Mouse (Mus musculus) liver (tissue): ENCODE results near the gene Pgpep1l.
A peak's percentile ranks its signal among the peaks of the same experiment; 100 is the strongest.
"Not testable (repeated sequence)": the region's sequence is repeated elsewhere in the genome, so short reads cannot be mapped to it uniquely, and the experiment has no call there.

Source experiments
- DNase-seq: peaks from one replicate; pipeline ENCODE4 v3.0.0-alpha.2; 2020; ENCODE audit warnings: mixed read lengths

Gene Pgpep1l

DNA sequence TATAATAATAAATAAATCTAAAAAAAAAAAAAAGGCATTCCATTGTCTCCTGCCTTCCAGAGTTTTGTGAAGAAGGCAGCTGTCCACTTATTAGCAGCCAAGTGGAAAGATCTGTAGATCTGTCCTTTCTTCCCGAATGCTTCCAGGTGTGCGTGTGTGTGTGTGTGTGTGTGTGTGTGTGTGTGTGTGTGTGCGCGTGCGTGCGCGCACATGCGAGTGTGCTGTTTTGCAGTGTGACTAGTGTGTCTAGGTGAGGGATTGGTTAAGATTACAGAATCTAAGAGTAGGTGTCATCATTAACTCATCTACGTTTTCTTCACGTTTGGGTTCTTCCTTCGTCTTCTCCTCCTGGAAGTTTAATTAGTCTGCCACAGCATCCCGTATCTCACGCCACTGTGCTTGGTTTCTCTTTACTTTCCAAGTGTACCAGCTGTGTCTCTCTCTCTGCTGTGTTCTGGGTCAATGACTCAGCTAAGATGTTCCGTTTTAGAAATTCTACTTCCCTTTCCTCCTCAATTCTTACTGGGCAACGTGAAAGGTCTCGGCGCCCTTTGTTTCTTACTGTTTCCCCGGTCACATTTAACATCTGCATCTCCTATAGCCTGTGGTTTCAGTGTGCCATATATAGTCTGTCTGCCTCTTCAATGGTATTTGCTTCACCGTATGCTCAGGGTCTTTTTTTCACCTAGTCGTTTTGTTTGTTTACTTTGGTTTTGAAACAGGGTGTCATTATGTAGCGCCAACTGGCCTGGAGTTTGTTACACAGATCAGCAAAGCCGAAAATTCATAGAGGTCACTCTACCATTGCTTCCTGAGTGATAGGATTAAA is 18.5 kb upstream of the Pgpep1l start:
- no peak for DNase-seq

DNA sequence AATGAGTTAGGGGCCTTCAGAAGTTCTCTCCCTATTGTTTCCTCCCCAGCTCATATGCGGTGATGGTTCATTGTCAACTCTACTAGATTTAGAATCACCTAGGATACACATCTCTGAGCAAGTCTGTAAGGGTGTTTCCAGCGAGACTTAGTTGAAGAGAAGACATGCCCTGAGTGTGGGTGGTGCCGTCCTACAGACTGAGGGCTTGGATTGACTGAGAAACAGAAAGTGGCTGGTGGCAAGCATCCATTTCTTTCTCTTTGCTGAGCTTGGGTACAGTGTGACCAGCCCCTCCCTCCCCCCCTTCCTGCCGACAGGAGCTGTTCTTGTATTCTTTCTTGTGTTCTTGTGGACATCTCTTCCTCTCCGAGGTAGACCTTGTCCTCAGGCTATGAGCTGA is 17.3 kb upstream of the Pgpep1l start:
- DNase-seq = no peak

DNA sequence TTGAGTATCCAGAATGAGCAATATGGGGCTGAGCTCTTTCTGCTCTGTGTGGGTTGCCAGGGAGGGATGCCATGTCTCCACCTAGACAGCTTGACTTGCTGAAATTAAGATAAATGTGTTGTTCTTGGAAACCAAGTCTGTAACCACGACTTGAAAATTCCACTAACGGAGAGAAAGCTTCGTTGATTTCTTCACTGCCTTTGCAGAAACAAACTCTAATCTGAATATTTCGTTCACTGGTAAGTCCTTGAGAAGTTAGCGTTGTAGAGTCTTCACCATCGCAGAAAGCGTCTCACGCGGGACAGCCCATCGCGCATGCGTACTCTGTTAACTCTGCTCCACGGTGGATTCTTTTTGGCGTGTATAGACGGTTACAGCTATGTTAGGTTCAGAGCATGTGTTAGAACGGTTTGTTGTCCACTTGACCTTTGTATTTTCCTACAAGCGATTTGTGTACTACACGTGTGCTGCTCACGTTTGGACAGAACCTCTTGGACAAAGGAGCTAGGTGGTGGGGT is 16.4 kb upstream of the Pgpep1l start:
- DNase-seq = no peak

DNA sequence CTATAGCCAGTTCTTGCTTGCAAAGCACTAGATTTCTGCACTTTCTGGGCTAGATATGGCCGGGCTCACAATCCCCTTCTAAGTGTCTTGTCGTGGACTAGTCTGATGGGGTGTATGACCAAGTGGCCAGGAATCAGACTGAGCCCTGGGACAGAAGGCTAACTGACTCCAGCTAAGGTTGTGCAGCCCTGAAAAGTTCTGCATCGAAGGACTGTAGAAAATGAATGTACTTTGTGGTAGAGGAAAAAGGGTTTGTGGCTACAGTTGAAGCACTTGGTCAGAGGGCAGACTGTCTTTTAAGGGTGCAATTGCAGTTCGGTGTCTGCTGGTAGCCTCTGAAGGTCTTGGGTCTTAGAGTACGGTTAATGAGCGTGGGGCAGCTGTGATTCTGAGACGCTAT is 15.4 kb upstream of the Pgpep1l start:
- no peak for DNase-seq

DNA sequence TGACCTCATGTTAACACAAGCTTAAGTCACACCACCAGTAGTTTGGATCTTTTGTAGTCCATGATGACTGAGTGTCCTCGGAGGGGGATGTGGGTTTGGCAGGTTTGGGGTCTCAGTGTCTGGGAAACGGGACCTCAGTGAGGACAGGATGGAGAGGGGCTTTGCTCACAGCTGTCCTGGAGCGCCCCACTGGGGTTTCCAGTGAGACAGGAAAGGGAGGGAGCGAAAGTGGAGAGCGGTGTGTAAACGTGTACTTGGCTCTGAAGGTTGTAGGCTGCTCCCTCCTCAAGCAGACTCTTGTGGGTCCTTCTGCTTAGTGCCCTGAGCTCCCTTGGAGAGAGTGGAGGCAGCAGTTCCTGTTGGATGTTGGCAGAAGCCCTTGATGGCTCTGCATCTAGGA is 14.9 kb upstream of the Pgpep1l start:
- no peak for DNase-seq

DNA sequence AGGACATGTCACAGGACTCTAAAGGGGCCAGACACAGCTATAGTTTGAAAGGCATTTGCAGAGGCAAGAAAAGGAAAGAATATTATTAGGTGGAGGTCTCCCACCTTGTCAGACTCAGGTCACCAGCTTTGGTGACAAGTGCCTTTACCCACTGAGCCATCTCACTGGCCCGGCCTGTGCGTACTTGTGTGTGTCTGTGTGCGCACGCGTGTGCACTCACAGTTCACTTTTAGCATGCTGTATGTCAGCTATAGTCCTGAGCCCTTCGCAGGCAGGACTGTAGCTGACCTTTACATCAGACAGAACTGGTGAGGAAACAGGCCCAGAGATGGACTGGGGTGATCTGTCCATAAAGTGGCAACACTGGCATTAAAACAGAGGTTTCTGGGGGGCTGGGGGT is 14.4 kb upstream of the Pgpep1l start:
- DNase-seq = no peak

DNA sequence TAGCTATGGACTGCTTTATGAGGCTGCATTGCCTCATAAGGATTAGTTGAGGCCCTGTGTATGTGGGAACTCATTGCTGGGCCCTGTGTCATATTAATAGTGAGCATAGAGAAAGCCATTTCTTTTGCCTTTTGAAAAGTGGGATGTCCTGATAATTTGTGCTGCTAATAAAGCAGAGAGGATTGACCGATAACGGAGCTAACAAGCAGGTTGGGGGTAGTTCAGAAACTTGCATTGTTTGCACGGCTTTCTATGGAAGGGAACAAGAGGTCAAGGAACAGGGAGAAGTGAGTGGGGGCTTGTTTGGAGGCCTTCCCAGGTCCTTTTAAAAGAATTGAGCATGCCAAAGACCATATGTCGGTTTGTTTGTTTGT is 13.9 kb upstream of the Pgpep1l start:
- DNase-seq = no peak

DNA sequence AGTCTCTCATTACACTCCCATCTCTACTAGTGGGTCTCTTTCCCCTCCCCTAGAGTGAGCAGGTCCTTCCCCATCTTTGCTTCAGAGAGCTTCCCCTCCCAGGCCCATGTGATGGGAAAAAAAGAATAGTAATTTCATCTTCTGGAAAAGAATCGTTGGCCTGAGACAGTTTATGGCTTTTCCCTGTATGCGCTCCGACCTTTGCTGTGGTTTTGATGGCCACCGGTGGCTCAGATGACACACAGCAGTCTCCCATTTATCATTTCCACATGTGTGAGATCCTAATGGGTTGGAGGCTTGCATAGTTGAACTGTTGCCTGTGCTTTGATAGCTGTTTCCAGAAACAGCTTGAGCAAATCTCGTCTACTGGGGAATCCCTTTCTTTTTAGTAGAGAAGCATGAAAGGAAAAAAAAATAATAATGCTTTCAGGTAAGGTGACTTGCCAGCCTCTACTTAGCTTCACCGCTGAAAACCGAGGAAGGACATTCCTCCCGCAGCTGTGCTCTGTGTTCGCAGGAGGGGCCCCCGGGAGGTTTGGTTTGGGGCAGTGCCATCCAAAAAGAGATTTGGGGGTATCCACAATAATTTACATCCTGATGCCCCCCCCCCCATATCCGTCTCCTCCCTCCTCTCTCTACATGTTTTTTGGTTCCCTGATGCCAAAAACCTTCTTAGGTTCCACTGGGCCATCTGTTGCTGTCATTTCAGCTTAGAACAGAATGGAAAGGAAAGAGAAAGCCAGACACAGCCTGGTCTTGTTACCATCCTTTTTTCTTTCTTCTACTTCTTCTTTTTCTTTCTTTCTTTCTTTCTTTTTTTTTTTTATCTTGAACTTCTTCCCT is 13.2 kb upstream of the Pgpep1l start:
- no peak for DNase-seq

DNA sequence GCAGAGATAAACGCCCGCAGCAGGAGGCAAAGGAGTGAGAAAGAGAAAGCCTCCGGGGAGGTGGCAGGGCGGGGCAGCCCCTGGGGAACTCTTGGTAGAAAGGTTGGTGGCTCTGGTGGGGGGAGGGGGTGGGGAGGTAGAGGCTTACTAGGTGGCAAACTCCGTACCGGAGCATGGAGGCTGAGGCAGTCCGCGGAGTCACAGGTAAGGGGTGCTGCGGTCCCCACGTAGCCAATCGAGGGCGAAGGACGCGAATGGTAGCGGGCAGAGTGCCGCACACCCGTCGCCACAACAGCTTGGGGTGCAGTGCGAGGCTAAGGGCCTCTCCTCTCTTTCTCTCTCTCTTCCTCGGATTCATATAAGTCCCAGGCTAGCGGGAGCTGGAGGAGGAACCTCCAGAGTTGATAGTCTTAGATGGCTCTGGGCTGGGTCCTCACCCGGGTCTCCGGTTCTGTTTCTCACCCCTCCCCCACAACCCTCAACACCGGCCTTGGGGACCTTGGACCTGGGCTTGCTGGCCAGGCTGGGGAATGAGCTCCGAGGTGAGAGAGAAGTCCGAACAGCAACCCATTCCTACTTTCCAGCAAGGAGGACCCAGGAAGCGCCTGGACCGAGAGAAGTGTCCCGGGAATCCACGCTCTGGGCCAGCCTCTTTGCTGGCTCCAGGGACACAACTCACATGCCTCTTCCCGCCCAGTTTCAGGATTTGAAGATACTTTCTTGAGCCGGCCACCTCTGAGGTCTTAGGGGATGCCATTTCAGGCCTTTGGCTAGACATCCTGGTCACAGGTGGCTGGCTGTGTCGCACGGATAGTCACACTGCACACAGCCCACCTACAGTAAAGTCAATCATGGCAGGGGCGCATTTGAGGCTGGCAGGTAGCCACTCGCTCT is 12.1 kb upstream of the Pgpep1l start:
- DNase-seq = peak; percentile 51

DNA sequence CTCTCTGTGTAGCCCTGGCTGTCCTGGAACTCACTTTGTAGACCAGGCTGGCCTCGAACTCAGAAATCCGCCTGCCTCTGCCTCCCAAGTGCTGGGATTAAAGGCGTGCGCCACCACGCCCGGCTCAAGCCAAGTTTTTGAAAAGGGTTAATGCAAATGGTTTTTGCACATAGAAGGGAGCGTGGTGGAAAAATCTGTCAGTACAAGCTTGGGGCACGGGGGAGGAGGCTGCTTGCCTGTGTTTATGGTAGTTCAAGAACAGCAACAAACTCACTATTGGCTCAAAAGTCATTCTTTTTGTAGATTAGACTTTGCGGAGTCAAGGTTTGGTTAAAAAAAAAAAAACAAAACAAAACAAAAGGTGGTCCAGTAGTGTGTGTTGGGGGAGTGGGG is 11.4 kb upstream of the Pgpep1l start:
- not testable (repeated sequence) for DNase-seq

DNA sequence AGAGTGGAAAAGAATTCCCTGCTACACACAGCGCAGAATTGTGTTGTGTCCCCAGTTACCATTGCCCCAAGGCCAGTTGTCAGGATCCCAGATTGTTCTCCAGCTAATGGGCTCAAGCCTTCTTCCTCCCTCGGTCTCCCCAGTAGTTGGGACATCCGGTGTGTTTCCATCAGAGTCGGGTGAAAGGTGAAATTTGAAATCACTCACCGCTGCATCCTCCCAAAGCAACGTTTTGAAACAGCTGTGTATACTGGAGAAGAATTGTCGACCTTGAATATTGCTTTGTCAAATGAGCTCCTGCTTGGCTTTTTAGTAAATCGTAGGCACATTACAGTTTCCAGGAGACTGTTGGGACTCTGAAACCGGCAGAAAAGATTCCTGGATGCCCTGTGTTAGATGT is 10.9 kb upstream of the Pgpep1l start:
- no peak for DNase-seq

DNA sequence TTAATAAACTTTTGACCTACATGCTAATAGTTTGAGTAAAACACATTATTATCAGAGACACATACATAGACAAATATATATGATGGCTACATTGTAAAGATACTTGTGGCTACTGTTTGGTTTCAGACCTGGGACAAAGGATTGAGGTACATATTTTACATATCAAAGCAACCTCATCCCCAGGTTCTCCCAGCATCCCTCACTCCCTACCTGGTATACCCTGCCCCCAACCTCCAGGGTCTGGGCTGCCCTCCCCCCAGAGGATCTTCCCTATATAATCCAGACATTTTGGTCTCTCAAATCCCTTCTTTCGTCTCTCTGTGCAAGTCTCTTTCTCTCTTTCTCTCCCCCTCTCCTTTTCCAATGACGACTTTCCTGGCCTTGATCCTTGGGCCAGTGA is 10.2 kb upstream of the Pgpep1l start:
- no peak for DNase-seq

DNA sequence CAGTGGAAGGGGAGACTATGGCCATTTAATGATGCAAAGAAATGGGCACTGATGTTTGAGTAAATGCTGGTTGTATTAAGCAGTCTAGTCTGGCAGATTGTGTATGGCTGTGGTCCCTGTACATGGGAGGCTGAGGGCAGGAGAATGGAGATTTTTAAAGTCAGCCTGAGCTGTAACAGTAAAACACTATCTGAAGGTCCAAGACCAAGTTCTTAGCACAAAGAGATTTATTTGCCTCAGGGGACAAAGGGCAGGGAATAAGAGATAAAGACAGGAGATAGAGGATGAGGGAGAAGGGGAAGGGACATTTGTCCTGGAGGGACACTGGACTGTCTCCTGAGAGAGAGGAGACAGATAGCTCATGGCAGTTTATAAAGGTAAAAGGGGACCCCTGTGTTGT is 9.5 kb upstream of the Pgpep1l start, which contains the start of gene Fam169b:
Fam169b (plus strand) TSS at position 325 of the 400 bp plus-strand sequence.
- no peak for DNase-seq

DNA sequence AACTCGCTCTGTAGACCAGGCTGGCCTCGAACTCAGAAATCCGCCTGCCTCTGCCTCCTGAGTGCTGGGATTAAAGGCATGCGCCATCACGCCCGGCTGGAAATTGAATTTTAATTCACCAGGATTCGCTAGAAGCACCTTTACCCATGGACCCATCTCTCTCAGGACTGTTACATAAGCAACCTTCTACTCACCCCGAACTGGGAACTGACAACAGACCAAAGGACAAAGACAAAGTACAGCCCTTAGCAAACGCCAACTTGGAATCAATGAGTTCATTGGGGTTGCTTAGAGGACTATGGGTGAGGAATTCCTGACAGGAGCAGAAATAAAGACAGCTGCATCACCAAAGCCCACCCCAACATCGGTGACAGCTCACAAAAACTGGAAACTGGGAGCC is 8.6 kb upstream of the Pgpep1l start:
- DNase-seq = no peak

DNA sequence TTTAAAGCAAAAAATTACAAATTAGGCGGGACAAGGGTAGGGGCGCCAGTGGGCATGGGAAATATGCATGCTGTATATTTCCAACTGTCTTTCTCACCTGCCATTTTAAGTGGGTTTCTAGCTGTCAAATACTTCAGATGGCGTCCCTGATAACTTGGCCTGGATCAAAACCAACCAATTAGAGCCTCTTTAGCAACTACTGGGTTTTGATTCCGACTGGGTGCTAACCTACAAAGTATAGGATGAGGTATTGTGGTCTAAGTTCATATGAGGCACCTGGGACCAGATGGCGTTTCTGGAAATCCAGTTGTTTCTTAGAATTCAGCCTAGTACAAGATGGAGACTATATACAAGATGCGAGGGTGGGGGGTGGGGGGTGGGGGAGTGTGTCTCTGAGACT is 7.8 kb upstream of the Pgpep1l start:
- no peak for DNase-seq

DNA sequence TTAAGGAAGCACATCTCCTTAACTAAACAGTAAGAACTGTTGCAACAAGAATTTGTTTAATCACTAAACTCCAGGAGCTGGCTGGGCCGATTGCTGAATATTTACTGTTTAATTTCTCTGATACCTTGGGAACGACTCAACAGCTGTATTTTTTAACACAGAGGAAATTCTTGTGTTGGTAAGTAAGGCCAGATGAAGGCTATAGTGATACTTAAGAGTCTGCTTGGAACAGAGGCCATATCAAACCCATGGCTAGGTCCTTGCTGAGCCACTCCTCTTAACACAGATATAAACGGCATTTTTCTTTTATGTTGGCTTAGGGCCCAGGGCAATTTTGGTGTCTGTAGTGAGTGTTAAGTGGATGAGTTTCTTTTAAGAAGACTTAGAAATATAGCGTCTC is 6.5 kb upstream of the Pgpep1l start:
- DNase-seq = no peak

DNA sequence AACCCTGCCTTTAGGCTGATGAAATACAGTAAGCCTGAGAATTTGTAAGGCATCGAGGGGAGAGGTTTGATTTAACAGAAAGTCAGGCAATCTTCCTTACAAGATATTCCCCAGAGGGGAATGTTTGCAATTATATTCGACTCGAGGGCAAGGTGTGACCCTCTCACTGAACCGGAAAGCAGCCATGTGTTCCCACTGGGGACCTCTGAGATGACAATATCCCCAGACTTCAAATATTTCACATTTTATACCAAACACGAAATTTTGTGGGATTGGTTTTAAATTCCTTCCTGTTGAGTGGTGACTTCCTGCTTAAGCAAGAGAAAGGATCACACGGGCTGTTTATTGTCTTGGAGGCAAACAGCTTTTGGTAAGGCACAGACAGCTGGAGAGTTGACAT is 2.7 kb upstream of the Pgpep1l start:
- no peak for DNase-seq

DNA sequence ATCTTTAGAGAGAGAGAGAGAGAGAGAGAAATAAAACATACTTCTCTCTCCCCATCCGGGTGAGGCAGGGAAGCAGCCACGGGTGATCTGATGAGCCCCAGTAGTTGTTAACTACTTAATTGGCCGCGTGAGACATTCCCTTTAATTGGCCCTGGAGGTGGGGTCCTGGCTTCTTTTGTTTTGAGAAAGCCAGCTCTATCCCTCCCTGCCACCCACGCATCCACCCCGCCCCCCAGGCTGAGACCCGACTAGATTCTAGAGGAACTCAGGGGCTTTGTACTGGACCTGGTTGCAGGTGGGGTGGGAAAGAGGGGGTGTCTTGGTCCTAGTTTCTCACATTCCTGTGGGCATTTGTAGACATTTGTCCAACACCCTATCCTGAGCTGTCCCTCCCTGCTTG is 1.4 kb upstream of the Pgpep1l start:
- no peak for DNase-seq

DNA sequence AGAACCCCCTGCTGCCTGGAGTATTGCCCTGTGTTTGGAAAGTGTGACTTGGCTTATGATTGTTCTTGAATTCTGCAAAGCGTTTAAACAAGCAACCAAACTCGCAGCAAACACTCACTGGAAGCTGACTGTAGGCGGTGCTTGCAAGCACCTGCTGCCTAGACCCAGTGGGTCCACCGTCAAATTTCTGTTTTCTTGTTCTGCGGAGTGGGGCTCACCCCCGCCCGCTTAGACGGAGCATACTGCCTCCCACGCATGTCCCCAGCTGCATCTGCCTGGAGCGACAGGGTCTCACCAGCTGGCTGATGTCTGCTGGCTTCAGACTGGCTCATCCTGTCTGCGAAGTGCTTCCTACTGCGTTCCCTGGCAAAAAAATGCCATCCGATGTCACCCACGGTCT is 498 bp upstream of the Pgpep1l start:
- no peak for DNase-seq

DNA sequence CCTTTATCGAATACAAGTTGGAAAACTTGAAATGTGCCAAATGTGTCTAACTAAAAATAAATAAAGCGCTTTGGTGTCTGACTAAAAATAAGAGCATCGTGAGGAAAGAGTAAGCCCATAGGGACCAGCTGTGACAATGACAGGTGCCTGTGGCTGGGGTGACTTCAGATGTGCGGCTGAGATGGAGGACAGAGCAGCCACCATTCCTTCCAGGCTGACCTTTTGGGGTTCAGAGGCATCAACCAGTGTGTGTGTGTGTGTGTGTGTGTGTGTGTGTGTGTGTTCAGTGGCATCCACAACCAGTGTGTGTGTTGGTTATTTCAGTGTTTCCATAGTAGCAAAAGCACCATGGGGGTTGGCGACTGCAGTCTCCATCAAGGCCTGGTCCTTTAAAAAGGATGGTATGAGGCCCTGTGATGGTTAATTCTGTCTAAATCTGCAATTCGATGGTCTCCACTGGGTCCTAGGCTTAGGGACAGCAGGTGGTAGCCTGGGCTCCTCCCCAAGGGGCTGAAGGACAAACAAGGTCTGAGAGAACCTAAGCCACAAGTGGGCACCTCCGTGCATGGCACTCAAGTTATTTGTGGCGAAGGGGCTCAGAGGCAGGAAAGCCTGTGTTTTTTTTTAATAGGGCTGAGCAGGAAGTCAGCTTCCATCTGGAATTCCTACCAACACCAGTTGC is 546 bp downstream of the Pgpep1l start:
- no peak for DNase-seq

DNA sequence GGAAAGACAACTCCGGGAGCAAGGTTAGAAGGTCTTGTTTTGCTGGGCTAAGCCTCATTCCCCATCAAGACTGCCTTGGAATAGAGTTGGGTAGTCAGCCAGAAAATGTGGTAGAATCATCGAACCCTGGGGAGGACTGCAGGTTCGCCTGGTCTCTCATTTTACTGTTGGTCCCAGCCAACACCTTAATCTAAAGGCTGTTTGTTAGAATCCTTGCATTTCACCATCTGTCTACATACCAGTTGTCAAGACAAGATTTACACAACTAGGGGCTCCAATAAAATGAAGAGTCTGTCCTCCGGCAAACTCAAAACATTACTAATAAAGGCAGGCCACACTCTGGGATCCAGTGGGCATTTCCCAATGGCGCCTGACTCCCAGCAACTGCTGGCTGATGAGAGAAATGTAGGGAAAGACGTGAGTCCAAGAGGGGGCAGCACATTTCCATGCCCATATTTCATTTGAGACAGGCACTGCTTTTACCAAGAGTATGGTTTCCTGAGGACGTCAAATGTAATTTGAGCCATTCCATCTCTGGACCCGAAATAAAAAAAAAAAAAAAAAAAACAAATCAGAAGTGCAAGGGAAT is 1.3 kb downstream of the Pgpep1l start:
- no peak for DNase-seq

DNA sequence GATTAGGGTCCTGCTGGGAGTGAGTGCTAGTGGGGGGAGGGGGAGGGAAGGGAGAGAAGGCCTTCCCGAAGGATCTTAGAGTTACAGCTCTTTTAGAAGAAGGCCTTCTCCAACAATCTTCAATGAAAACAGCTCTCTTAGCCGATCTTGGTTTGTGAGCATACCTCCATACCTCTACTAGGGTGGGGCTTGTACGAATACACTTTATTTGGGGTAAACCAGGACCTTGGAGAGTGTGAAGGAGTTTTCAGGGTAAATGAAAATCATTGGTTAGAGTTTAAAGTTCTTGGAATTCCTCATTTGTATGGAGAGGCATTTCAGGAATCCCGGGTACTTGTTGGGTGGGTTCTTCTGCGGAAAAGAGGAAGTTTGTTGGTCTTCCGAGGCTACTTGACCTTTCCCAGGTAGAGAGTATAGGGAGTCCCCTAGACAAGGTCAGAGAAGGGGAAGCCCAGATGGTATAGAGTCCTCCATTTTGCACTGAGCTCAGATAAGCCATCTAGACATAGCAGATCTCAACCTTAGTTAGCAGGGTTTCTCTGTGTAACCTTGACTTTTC is 4.4 kb downstream of the Pgpep1l start:
- no peak for DNase-seq
